Mouse (Mus musculus): ENCODE measurements around the gene Ttc7b.

- no peak for TF ChIP-seq POLR2A (IDR thresholded peaks at IDR 0.05; ENCODE audit: extremely low read depth, insufficient read depth, low read length)
- TF ChIP-seq CTCF (IDR thresholded peaks at IDR 0.05; ENCODE audit: low read depth, low read length): no peak
Measured at GRCm38 (mm10) chr12:100429414-100430114, 91.1 kb downstream of the Ttc7b start.
